In the genomic region with DNA sequence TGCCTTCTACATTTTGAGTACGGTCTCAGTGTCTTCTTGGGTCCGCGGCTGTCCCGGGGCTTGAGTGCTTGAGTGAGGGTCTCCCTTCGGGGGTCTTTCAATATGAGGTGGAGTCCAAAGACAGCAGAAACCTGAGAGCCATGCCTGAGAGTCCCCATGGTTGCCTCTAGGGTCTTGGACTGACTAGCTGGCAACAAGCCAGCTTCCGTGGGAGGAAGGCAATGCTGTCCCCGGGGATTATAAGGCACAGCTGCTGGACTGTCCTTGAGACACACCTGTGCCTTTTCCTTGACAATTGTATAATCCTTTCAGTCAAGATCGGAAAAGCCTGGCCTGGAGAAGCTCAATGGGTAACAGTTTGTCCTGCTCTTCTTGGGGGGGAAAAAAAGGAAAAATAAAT, we compare ENCODE assay signal across 18 mouse cellular contexts.
"Had no signal": no experiment of that assay in that cellular context is flagged by ENCODE, and none has a peak within 500 bp of the region (broad histone marks: within the 10 kb centered on the region; RNA-seq: fewer than 3 reads in every experiment).

No protein-coding gene starts in this region.

- H3K4me2 ChIP-seq: heart, embryonic 12.5 days; hindbrain, embryonic 13.5 days; hindbrain, embryonic 15.5 days; limb, embryonic 13.5 days; limb, embryonic 15.5 days; liver, embryonic 12.5 days had no signal

- ATAC-seq: hindbrain, postnatal 0 days; intestine, embryonic 16.5 days; liver, embryonic 12.5 days had no signal

- H3K4me1 ChIP-seq: heart, embryonic 12.5 days; hindbrain, embryonic 13.5 days; hindbrain, embryonic 15.5 days; limb, embryonic 13.5 days; limb, embryonic 15.5 days; liver, embryonic 12.5 days had no signal

- H3K36me3 ChIP-seq: heart, embryonic 12.5 days; hindbrain, embryonic 13.5 days; hindbrain, embryonic 15.5 days; limb, embryonic 13.5 days; limb, embryonic 15.5 days; liver, embryonic 12.5 days had no signal

- H3K4me3 ChIP-seq: heart, embryonic 12.5 days; hindbrain, embryonic 13.5 days; hindbrain, embryonic 15.5 days; limb, embryonic 13.5 days; limb, embryonic 15.5 days; liver, embryonic 12.5 days had no signal

- H3K27ac ChIP-seq: hindbrain, embryonic 13.5 days; hindbrain, embryonic 15.5 days; hindbrain, postnatal 0 days; limb, embryonic 13.5 days; limb, embryonic 15.5 days; liver, embryonic 12.5 days; liver, embryonic 14.5 days had no signal

- H3K9ac ChIP-seq: heart, embryonic 12.5 days; hindbrain, embryonic 13.5 days; hindbrain, embryonic 15.5 days; limb, embryonic 13.5 days; limb, embryonic 15.5 days; liver, embryonic 12.5 days; liver, embryonic 14.5 days had no signal

- DNase-seq: gastrocnemius, postnatal 14 days; gastrocnemius, postnatal 36 days; heart, adult 18-20 months; kidney, adult 11 months; kidney, adult 8-10 months; kidney, postnatal 10 days; kidney, postnatal 25 days; layer of hippocampus, adult 9-11 months; layer of hippocampus, postnatal 36 days had no signal

- H3K9me3 ChIP-seq: hindbrain, embryonic 13.5 days; hindbrain, embryonic 15.5 days; limb, embryonic 15.5 days; liver, embryonic 12.5 days had no signal

- H3K27me3 ChIP-seq: heart, embryonic 12.5 days; hindbrain, embryonic 13.5 days; hindbrain, embryonic 15.5 days; limb, embryonic 13.5 days; limb, embryonic 15.5 days; liver, embryonic 12.5 days had no signal
